Mouse (Mus musculus): ENCODE measurements around the gene Hmx2.

Hmx2 gene

DNA sequence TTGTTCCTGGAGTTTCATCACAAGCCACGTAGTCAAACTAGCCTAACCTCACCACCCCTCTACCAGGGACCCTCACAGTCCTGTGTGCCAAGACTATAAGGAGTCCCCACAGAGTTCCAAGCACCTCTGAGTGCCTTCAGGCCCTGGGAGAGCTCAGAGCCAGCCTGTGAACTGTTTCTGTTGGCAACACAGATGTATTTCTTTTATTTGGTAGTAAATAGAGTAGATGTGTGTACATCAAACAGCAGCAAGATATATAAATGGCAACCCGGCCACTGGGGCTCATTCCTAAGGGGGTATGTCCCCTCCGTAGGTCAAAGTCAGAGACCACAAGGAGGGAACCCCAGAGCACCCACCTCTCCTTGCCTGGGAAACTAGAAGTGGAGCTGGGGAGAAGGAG, at the start of gene Hmx2:
Gene Hmx2, plus strand, starts transcription at position 301 of the 400 bp plus-strand sequence.
- no peak for DNase-seq (ENCODE audit: low read depth)

GRCm38 (mm10) chr7:131503739-131504138, 44.8 kb upstream of the Hmx2 start:
- DNase-seq (ENCODE audit: low read depth) = no peak

GRCm38 (mm10) chr7:131539979-131540378, 8.6 kb upstream of the Hmx2 start:
- DNase-seq (ENCODE audit: low read depth) = peak; percentile 72

DNA sequence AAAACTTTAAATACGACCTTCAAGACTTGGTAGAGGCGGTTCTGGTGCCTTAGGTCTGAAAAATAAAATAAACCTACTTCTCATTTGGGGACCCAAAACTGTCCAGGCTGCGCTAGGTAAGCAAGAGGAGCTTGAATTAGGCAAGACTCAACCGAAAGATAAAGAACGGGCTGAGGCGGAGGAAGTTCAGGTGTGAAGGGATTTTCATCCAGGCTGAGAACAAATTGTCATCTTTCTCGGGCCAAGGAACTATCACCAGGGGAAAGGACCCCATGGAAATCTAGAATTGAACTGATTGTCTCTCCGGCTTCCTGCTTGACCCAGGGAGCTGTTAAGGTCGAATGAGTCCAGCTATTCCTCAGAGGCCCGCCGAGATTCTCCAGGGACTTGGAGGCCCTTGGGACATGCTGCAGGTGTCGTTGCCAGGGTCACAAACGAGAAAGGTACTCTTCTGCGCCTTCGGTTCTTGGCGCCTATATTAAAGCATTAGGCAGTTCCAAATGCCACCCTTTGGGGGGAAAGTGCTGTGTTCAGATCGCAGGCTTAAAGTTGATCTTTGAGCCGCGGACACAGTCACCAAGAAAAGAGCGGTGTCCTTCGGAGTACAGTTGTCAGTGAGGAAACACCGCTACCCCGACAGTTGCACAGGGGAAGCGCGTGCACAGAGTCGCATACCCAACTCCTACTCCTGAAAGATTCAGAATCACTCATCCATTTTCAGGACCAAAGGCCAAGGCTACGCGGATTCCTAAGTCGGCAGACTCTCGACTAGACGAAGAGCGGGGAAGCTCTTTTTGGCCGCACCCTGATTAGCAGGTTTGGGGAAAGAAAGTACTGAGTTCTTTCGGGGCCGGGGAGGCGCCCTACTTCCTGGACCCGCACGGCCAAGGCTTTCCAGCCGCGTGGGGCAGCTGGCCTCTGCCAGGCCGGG, 7.1 kb upstream of the Hmx2 start:
- no peak for DNase-seq (ENCODE audit: low read depth)

- DNase-seq (ENCODE audit: low read depth) = no peak
Observed at GRCm38 (mm10) chr7:131542115-131542871, 6.3 kb upstream of the Hmx2 start, which contains the start of gene Hmx3. TSS of gene Hmx3 (plus strand) at chr7:131542867.

- DNase-seq (ENCODE audit: low read depth) = no peak
Observed at GRCm38 (mm10) chr7:131542872-131543622, 5.5 kb upstream of the Hmx2 start.

DNA sequence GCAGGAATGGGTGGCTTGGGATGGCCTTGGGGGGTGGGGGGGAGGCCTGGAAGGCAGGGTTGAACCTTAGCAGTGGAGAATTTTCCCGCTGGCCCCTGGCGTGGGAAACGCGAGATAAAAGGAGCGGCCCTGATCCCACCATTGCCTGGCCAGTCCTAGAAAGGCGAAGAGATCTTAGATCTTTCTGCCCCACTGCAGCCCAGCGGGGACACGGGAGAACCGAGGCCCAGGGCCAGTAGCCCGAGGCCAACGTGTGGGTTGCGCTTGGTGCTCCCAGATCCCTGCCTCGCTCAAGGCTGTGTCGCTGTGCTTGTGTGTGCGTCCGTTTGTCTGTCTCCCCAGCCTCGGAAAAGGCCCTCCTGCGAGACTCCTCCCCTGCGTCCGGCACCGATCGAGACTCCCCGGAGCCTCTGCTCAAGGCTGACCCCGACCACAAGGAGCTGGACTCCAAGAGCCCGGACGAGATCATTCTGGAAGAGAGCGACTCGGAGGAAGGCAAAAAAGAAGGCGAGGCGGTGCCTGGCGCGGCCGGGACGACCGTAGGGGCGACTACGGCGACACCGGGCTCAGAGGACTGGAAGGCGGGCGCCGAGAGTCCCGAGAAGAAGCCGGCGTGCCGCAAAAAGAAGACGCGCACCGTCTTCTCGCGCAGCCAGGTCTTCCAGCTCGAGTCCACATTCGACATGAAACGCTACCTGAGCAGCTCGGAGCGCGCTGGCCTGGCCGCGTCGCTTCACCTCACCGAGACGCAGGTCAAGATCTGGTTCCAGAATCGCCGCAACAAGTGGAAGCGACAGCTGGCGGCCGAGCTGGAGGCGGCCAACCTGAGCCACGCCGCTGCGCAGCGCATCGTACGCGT, 4.7 kb upstream of the Hmx2 start:
- DNase-seq (ENCODE audit: low read depth) = no peak

DNA sequence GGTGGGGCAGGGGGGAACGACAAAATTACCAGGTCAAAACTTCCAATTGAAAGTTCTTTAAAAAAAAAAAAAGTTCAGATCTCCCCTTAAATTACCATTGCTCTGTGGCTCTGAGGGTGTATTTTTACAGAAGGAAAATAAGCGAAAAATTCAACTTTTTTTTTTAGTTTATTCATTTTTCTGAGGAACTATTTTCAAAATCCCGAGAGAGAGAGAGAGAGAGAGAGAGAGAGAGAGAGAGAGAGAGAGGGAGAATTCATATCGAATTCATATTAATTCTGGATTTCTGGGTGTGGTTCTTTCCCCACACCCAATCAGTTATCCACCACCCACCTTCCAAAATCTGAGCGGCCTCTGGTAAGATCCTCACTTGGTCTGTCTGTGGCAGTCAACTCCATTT, 3.7 kb upstream of the Hmx2 start:
- DNase-seq (ENCODE audit: low read depth) = no peak

GRCm38 (mm10) chr7:131545701-131546385, 2.7 kb upstream of the Hmx2 start:
- DNase-seq (ENCODE audit: low read depth) = no peak

DNA sequence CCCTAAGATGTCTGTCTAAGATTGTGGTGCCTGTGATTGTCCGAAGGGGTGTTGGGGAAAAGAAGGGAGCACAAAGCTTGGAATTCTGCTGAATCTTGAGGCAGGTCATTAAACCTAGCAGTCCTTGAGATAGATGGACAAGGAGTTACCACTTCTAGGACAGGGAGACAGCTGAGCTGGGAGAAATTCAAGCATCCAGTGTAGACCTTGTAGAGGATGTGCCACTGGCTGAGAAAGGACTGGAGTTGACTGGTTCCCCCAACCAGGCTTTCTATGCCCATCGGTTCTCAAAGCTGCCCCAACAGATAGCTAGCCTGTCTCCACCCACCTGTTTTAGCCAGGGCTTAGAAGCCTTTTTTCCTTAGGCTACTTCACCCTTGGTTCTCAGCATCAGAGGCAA, 2.1 kb upstream of the Hmx2 start:
- DNase-seq (ENCODE audit: low read depth) = no peak

DNA sequence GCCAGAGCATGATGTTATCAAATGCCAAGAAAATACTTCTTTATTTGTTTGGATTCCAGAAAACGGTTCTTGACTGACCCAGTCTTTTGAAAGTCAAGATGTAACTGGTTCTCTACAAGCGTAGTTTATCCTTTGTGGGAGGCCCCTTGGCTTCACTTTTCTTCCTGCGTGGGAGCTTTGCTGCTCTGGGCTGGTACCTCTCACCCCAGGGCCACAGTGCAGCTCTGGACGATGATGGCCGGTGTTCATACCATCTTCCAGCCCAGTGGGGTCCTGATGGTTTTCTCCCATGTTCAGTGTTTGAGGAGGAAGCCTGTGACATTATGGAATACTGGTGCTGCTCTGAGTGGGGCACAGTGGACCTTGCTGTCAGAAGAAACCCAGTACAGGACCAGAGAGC, 1.1 kb upstream of the Hmx2 start:
- DNase-seq (ENCODE audit: low read depth) = no peak

GRCm38 (mm10) chr7:131551471-131551870, 2.9 kb downstream of the Hmx2 start:
- no peak for DNase-seq (ENCODE audit: low read depth)

GRCm38 (mm10) chr7:131551931-131552741, 3.6 kb downstream of the Hmx2 start:
- DNase-seq (ENCODE audit: low read depth) = no peak

DNA sequence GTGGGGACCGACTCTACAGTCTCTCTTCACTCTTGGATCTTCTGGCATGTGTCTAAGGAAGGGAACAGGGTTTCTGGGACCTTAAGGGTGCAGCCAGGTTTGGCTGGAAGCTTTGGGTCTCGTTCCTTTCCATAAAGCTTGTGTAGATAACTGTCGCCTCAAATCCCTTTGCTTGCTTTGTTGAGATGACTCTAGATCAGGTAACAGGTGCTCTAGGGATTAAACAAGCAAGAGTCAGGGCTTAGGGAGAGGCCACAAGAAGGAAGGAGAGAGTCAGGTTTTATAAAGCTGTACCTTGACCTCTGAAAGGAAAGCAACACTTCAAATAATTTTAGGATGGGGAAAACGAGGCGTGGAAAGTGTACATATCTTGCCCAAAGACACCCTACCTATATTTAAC, 4.2 kb downstream of the Hmx2 start:
- no peak for DNase-seq (ENCODE audit: low read depth)

DNA sequence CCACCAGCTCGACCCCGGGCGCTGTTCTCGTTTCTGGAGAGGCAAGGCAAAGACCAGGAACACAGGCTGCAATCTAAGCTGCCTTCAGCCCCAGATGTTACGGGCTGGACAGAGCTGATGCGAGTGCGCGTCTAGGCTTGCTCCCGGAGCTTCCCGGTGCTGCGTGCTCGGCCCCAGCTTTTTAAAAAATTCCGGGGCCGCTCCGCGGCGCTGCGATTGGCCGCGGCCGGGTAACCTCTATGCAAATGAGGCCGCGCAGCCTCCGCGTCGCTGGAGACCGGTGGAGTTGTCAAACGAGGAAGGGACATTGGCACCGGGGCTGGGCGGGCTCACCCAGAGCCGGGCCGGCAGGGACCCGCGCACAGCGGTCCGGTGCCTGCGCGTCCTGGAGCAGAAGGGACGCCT, 5.2 kb downstream of the Hmx2 start:
- peak; percentile 44 for DNase-seq (ENCODE audit: low read depth)

GRCm38 (mm10) chr7:131554341-131555180, 6.0 kb downstream of the Hmx2 start:
- peak; percentile 36 for DNase-seq (ENCODE audit: low read depth)

DNA sequence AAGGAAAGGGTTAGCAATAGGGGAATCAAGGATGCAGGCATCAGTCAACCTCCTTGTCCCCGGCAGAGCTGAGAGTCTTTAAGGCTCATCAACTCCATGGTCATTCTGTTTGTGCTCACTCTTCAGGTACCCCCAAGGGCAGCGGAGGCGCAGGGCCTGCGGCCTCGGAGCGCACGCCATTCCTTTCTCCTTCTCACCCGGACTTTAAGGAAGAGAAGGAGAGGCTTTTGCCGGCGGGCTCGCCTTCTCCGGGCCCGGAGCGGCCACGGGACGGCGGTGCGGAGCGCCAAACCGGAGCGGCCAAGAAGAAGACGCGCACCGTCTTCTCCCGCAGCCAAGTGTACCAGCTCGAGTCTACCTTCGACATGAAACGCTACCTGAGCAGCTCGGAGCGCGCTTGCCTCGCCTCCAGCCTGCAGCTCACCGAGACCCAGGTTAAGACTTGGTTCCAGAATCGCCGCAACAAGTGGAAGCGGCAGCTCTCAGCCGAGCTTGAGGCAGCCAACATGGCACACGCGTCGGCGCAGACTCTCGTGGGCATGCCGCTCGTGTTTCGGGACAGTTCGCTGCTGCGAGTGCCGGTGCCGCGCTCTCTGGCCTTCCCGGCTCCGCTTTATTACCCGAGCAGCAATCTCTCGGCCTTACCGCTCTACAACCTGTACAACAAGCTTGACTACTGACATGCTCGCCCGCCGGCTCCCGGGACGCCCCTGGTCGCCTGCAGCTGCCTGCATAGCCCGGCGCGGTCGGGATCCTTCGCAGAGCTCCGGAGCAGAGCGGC, 6.9 kb downstream of the Hmx2 start:
- peak; percentile 62 for DNase-seq (ENCODE audit: low read depth)

DNA sequence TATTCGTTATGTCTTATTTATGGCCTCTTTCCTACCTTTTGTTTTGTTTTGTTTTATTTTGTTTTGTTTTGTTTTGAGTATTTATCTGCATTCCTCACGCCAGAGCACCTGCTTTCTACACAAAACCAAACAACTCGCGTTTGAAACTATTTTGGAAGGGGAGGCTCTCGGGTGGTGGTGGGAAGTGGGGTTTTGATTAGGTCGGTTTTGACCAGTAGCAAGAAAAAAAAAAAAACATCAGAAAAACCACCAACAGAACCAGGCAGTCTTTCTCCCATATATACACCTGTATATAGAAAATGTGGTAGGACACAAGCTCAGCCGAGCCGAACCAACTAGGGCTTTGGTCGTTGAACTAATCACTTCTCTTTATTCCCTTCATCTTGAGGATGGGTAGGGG, 7.5 kb downstream of the Hmx2 start:
- DNase-seq (ENCODE audit: low read depth) = no peak

Data from naive thymus-derived CD4-positive, alpha-beta T cell, adult 2 months (primary cell).